Mouse (Mus musculus): ENCODE measurements at regions not wholly inside any gene's neighbourhood (a gene's known extent, or its start where the extent isn't known, plus 50 kb on each side); places are given as distances from the start of the nearest gene placed in this dataset.

- no peak for DNase-seq (ENCODE audit: low spot score in 2 of 2)
These were observed 56.1 kb upstream of the Samsn1 start for GRCm38 (mm10) chr16:76078219-76078618.

- DNase-seq (ENCODE audit: low spot score in 2 of 2), result no peak
These were observed 54.1 kb upstream of the Samsn1 start for GRCm38 (mm10) chr16:76076231-76076630.
